ENCODE assay signal across 41 mouse cellular contexts in genomic region chr5:120920296-120920695, GRCm38 (mm10). TPM values are rescaled to one million over a fixed set of nuclear protein-coding genes. Genes with fewer than 3 reads are reported as not detected.
"Had no signal": no experiment of that assay in that cellular context is flagged by ENCODE, and none has a peak within 500 bp of the region (broad histone marks: within the 10 kb centered on the region; RNA-seq: fewer than 3 reads in every experiment).

No protein-coding gene starts in this region.

- H3K9me3 ChIP-seq: heart, embryonic 13.5 days; heart, embryonic 15.5 days; hindbrain, embryonic 10.5 days; hindbrain, embryonic 12.5 days; hindbrain, embryonic 13.5 days; hindbrain, embryonic 15.5 days; intestine, embryonic 15.5 days; kidney, embryonic 15.5 days had no signal

- ATAC-seq: hindbrain, embryonic 16.5 days; hindbrain, postnatal 0 days; inflammation-experienced regulatory T-cells, adult 6 months; intestine, embryonic 15.5 days; intestine, embryonic 16.5 days; intestine, postnatal 0 days had no signal

- H3K4me1 ChIP-seq: heart, embryonic 13.5 days; heart, embryonic 15.5 days; hindbrain, embryonic 10.5 days; hindbrain, embryonic 12.5 days; hindbrain, embryonic 13.5 days; hindbrain, embryonic 15.5 days; kidney, embryonic 15.5 days had no signal

- H3K27ac ChIP-seq: heart, embryonic 13.5 days; heart, embryonic 15.5 days; hindbrain, embryonic 10.5 days; hindbrain, embryonic 12.5 days; hindbrain, embryonic 13.5 days; hindbrain, embryonic 14.5 days; hindbrain, embryonic 15.5 days; hindbrain, postnatal 0 days; intestine, embryonic 15.5 days; kidney, embryonic 15.5 days; kidney, postnatal 0 days; layer of hippocampus, adult 2 months; left cerebral cortex, adult 2 months had no signal

- DNase-seq: heart, postnatal 10 days; heart, postnatal 14 days; heart, postnatal 36 days; heart, postnatal 4 days; kidney, adult 11 months; kidney, adult 18-20 months; kidney, adult 2 months; kidney, adult 8-10 months; kidney, adult 9 months; kidney, postnatal 10 days; kidney, postnatal 14 days; kidney, postnatal 25 days; kidney, postnatal 36 days; kidney, postnatal 4 days; layer of hippocampus, adult 9-11 months; layer of hippocampus, postnatal 36 days had no signal

- H3K9ac ChIP-seq: heart, embryonic 13.5 days; heart, embryonic 15.5 days; hindbrain, embryonic 12.5 days; hindbrain, embryonic 13.5 days; hindbrain, embryonic 14.5 days; hindbrain, embryonic 15.5 days; intestine, embryonic 15.5 days; kidney, embryonic 15.5 days had no signal

- H3K4me2 ChIP-seq: heart, embryonic 13.5 days; heart, embryonic 15.5 days; hindbrain, embryonic 12.5 days; hindbrain, embryonic 13.5 days; hindbrain, embryonic 14.5 days; hindbrain, embryonic 15.5 days; intestine, embryonic 15.5 days; kidney, embryonic 15.5 days had no signal

- H3K36me3 ChIP-seq: heart, embryonic 13.5 days; heart, embryonic 15.5 days; hindbrain, embryonic 10.5 days; hindbrain, embryonic 12.5 days; hindbrain, embryonic 13.5 days; hindbrain, embryonic 15.5 days; intestine, embryonic 15.5 days; kidney, embryonic 15.5 days had no signal

- H3K27me3 ChIP-seq: heart, embryonic 13.5 days; heart, embryonic 15.5 days; hindbrain, embryonic 12.5 days; hindbrain, embryonic 13.5 days; hindbrain, embryonic 15.5 days; intestine, embryonic 15.5 days; kidney, embryonic 15.5 days had no signal

- H3K4me3 ChIP-seq: heart, embryonic 13.5 days; heart, embryonic 15.5 days; hindbrain, embryonic 10.5 days; hindbrain, embryonic 12.5 days; hindbrain, embryonic 13.5 days; hindbrain, embryonic 15.5 days; intestine, embryonic 15.5 days; kidney, embryonic 15.5 days; layer of hippocampus, adult 2 months; left cerebral cortex, adult 2 months had no signal

RNA-seq across cellular contexts. Expression of gene Oas1d, which starts 6.0 kb away (rescaled TPM):
- polyA plus RNA-seq: heart, embryonic 13.5 days; heart, embryonic 14.5 days; heart, embryonic 15.5 days; heart, postnatal 0 days; hindbrain, embryonic 10.5 days; hindbrain, embryonic 11.5 days; hindbrain, embryonic 12.5 days; hindbrain, embryonic 13.5 days; hindbrain, embryonic 14.5 days; hindbrain, embryonic 15.5 days; inflammation-experienced regulatory T-cells, adult 6 months; intestine, embryonic 15.5 days; intestine, embryonic 16.5 days; kidney, adult 2 months; kidney, embryonic 14.5 days; kidney, embryonic 15.5 days; kidney, embryonic 16.5 days; kidney, postnatal 0 days had no signal

RNA-seq across cellular contexts. Expression of gene Oas1g, which starts 32.9 kb away (rescaled TPM):
- polyA plus RNA-seq: hindbrain, embryonic 12.5 days had no signal

RNA-seq across cellular contexts. Expression of gene Oas1h, which starts 59.1 kb away (rescaled TPM):
- polyA plus RNA-seq: heart, embryonic 13.5 days; heart, embryonic 14.5 days; heart, embryonic 15.5 days; heart, embryonic 16.5 days; heart, postnatal 0 days; hindbrain, embryonic 10.5 days; hindbrain, embryonic 11.5 days; hindbrain, embryonic 12.5 days; hindbrain, embryonic 13.5 days; hindbrain, embryonic 14.5 days; hindbrain, embryonic 15.5 days; hindbrain, embryonic 16.5 days; hindbrain, postnatal 0 days; inflammation-experienced regulatory T-cells, adult 6 months; intestine, embryonic 14.5 days; intestine, embryonic 15.5 days; intestine, embryonic 16.5 days; intestine, postnatal 0 days; kidney, adult 2 months; kidney, embryonic 14.5 days; kidney, embryonic 15.5 days; kidney, embryonic 16.5 days; large intestine, adult 2 months had no signal
